Comparison of ENCODE assay signal across 11 mouse cellular contexts in the genomic region with DNA sequence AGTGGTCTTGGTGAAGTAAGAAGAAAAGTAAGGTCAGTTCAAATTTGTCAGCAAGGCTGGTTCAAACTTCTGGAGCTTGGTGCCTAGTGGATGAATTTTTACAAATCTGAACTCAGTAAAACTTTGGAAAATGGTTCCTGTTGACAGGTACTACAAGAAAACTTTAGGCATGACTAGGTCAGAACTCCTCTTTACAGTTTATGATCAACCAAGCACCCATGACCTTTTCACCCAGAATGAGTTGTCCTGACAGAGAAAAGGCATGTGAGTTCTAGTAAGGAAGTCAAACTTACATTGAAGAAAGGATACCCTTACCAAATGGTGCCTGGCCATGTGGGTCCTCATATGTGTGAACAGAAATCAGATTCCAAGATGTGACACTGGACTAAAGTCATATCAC. TPM values are rescaled to one million over a fixed set of nuclear protein-coding genes. Genes with fewer than 3 reads are reported as not detected.
A peak's percentile ranks its signal among the peaks of the same experiment; 100 is the strongest.
DNase-seq lines count a peak whose midpoint lies in the region; TF ChIP-seq lines count a peak whose summit lies in the region.
"Not testable (repeated sequence)": the region's sequence is repeated elsewhere in the genome, so short reads cannot be mapped to it uniquely, and the experiment has no call there.
"Had no signal": no experiment of that assay in that cellular context is flagged by ENCODE, and none has a peak within 500 bp of the region (broad histone marks: within the 10 kb centered on the region; RNA-seq: fewer than 3 reads in every experiment).

No protein-coding gene starts in this region.

- TF ChIP-seq CTCF in kidney, adult 2 months (conservative IDR thresholded peaks at IDR 0.05; ENCODE audit: insufficient read depth, insufficient read length, low read depth, low read length): not testable (repeated sequence)

- H3K4me1 ChIP-seq in kidney, adult 2 months (ENCODE audit: control insufficient read depth, insufficient read depth, low read length): not testable (repeated sequence)

- DNase-seq in heart, adult 11 months: peak; percentile 24
- DNase-seq in kidney, adult 2 months: peak; percentile 72
- peak; percentile 30 to 41 for DNase-seq in kidney, adult 8-10 months
- DNase-seq in kidney, adult 9 months: peak; percentile 71
- DNase-seq in kidney, postnatal 36 days: peak; percentile 14 to 50

- H3K27me3 ChIP-seq in kidney, adult 2 months (replicated peaks; ENCODE audit: control insufficient read depth, insufficient read depth, low read length): not testable (repeated sequence)

- not testable (repeated sequence) for H3K36me3 ChIP-seq in kidney, adult 2 months (ENCODE audit: control insufficient read depth, insufficient read depth, low read length)

- H3K4me3 ChIP-seq in kidney, adult 2 months (ENCODE audit: insufficient read depth, low read depth, low read length): not testable (repeated sequence)

- not testable (repeated sequence) for TF ChIP-seq POLR2A in kidney, adult 2 months (IDR thresholded peaks at IDR 0.05; ENCODE audit: low read depth, low read length)

- H3K27ac ChIP-seq in kidney, adult 2 months (ENCODE audit: insufficient read depth, low read depth, low read length): not testable (repeated sequence)

RNA-seq across cellular contexts. Expression of a gene that starts 9.9 kb away (rescaled TPM):
- not detected in 2 replicates for polyA plus RNA-seq in kidney, adult 2 months (2012; rRNA removed)
- polyA plus RNA-seq: activated CD4-positive, CD25-positive, alpha-beta regulatory T cell, adult 4 months; adrenal gland, adult 2 months; C2C12; CD4-positive, CD25-positive, alpha-beta regulatory T cell, adult 4 months; G1E had no signal

RNA-seq across cellular contexts. Expression of a gene that starts 58.7 kb away (rescaled TPM):
- 0.16 and 0.17 TPM in 2 replicates for polyA plus RNA-seq in kidney, adult 2 months (2012; rRNA removed)
- polyA plus RNA-seq: activated CD4-positive, CD25-positive, alpha-beta regulatory T cell, adult 4 months; adrenal gland, adult 2 months; brain, embryonic 14.5 days; C2C12; CD4-positive, CD25-positive, alpha-beta regulatory T cell, adult 4 months; G1E had no signal
